Mouse (Mus musculus): ENCODE data around the gene Trim44. TPM values are rescaled to one million over a fixed set of nuclear protein-coding genes. Genes with fewer than 3 reads are reported as not detected.

Trim44 gene
- polyA plus RNA-seq, 1 experiment = 73.3 TPM

- Histone ChIP-seq H3K27ac (replicated peaks; ENCODE audit: low read depth, low read length) (no peak overlapping the region), H3K4me1 (ENCODE audit: control insufficient read depth, insufficient read depth, insufficient read length, low read length) (no peaks in the 10 kb centered on the region), H3K4me3 (ENCODE audit: insufficient read depth, low read depth, low read length) (no peak overlapping the region)
Observed at GRCm38 (mm10) chr2:102427974-102428373, 20.3 kb upstream of the Trim44 start.

GRCm38 (mm10) chr2:102426434-102426833, 18.8 kb upstream of the Trim44 start:
- no peaks in the 10 kb centered on the region for H3K4me1 ChIP-seq (ENCODE audit: control insufficient read depth, insufficient read depth, insufficient read length, low read length)
- no peak overlapping the region for H3K27ac ChIP-seq (replicated peaks; ENCODE audit: low read depth, low read length)
- H3K4me3 ChIP-seq (ENCODE audit: insufficient read depth, low read depth, low read length) = no peak overlapping the region

GRCm38 (mm10) chr2:102416149-102416743, 8.6 kb upstream of the Trim44 start:
- H3K4me1 ChIP-seq (ENCODE audit: control insufficient read depth, insufficient read depth, insufficient read length, low read length) = no peaks in the 10 kb centered on the region
- H3K4me3 ChIP-seq (ENCODE audit: insufficient read depth, low read depth, low read length) = no peak overlapping the region
- H3K27ac ChIP-seq (replicated peaks; ENCODE audit: low read depth, low read length) = no peak overlapping the region

GRCm38 (mm10) chr2:102412738-102413137, 5.1 kb upstream of the Trim44 start:
- Histone ChIP-seq H3K4me1 (ENCODE audit: control insufficient read depth, insufficient read depth, insufficient read length, low read length) (no peaks in the 10 kb centered on the region), H3K4me3 (ENCODE audit: insufficient read depth, low read depth, low read length) (no peak overlapping the region), H3K27ac (replicated peaks; ENCODE audit: low read depth, low read length) (no peak overlapping the region)

GRCm38 (mm10) chr2:102410615-102411014, 3.0 kb upstream of the Trim44 start:
- Histone ChIP-seq H3K4me1 (ENCODE audit: control insufficient read depth, insufficient read depth, insufficient read length, low read length) (no peaks in the 10 kb centered on the region), H3K4me3 (ENCODE audit: insufficient read depth, low read depth, low read length) (no peak overlapping the region), H3K27ac (replicated peaks; ENCODE audit: low read depth, low read length) (no peak overlapping the region)

GRCm38 (mm10) chr2:102409741-102410140, 2.1 kb upstream of the Trim44 start:
- no peaks in the 10 kb centered on the region for H3K4me1 ChIP-seq (ENCODE audit: control insufficient read depth, insufficient read depth, insufficient read length, low read length)
- H3K4me3 ChIP-seq (ENCODE audit: insufficient read depth, low read depth, low read length) = no peak overlapping the region
- no peak overlapping the region for H3K27ac ChIP-seq (replicated peaks; ENCODE audit: low read depth, low read length)

- no peaks in the 10 kb centered on the region for H3K4me1 ChIP-seq (ENCODE audit: control insufficient read depth, insufficient read depth, insufficient read length, low read length)
- no peak overlapping the region for H3K27ac ChIP-seq (replicated peaks; ENCODE audit: low read depth, low read length)
- no peak overlapping the region for H3K4me3 ChIP-seq (ENCODE audit: insufficient read depth, low read depth, low read length)
Observed at GRCm38 (mm10) chr2:102406324-102407304, 1.0 kb downstream of the Trim44 start.

GRCm38 (mm10) chr2:102403982-102404381, 3.6 kb downstream of the Trim44 start:
- Histone ChIP-seq H3K4me1 (ENCODE audit: control insufficient read depth, insufficient read depth, insufficient read length, low read length) (peaks cover 8% of the 10 kb centered on the region), H3K27ac (replicated peaks; ENCODE audit: low read depth, low read length) (no peak overlapping the region), H3K4me3 (ENCODE audit: insufficient read depth, low read depth, low read length) (no peak overlapping the region)

- no peak overlapping the region for H3K4me3 ChIP-seq (ENCODE audit: insufficient read depth, low read depth, low read length)
- H3K4me1 ChIP-seq (ENCODE audit: control insufficient read depth, insufficient read depth, insufficient read length, low read length) = peaks cover 8% of the 10 kb centered on the region
- no peak overlapping the region for H3K27ac ChIP-seq (replicated peaks; ENCODE audit: low read depth, low read length)
Observed at GRCm38 (mm10) chr2:102403306-102403705, 4.3 kb downstream of the Trim44 start.

GRCm38 (mm10) chr2:102401352-102401692, 6.3 kb downstream of the Trim44 start:
- Histone ChIP-seq H3K4me1 (ENCODE audit: control insufficient read depth, insufficient read depth, insufficient read length, low read length) (peaks cover 8% of the 10 kb centered on the region), H3K27ac (replicated peaks; ENCODE audit: low read depth, low read length) (peak overlapping the region; percentile 35), H3K4me3 (ENCODE audit: insufficient read depth, low read depth, low read length) (peak overlapping the region; percentile 67)

GRCm38 (mm10) chr2:102400605-102401351, 6.8 kb downstream of the Trim44 start:
- Histone ChIP-seq H3K4me1 (ENCODE audit: control insufficient read depth, insufficient read depth, insufficient read length, low read length) (peaks cover 8% of the 10 kb centered on the region), H3K27ac (replicated peaks; ENCODE audit: low read depth, low read length) (peak overlapping the region; percentile 35), H3K4me3 (ENCODE audit: insufficient read depth, low read depth, low read length) (peak overlapping the region; percentile 67)

- Histone ChIP-seq H3K4me1 (ENCODE audit: control insufficient read depth, insufficient read depth, insufficient read length, low read length) (peaks cover 8% of the 10 kb centered on the region), H3K4me3 (ENCODE audit: insufficient read depth, low read depth, low read length) (peak overlapping the region; percentile 67), H3K27ac (replicated peaks; ENCODE audit: low read depth, low read length) (peak overlapping the region; percentile 33; the same call in 1 of the 2 replicates)
Observed at GRCm38 (mm10) chr2:102399864-102400604, 7.6 kb downstream of the Trim44 start.

GRCm38 (mm10) chr2:102396493-102396892, 11.1 kb downstream of the Trim44 start:
- Histone ChIP-seq H3K27ac (replicated peaks; ENCODE audit: low read depth, low read length) (no peak overlapping the region), H3K4me1 (ENCODE audit: control insufficient read depth, insufficient read depth, insufficient read length, low read length) (peaks cover 10% of the 10 kb centered on the region), H3K4me3 (ENCODE audit: insufficient read depth, low read depth, low read length) (no peak overlapping the region)

- H3K4me3 ChIP-seq (ENCODE audit: insufficient read depth, low read depth, low read length) = no peak overlapping the region
- H3K4me1 ChIP-seq (ENCODE audit: control insufficient read depth, insufficient read depth, insufficient read length, low read length) = peaks cover 2% of the 10 kb centered on the region
- no peak overlapping the region for H3K27ac ChIP-seq (replicated peaks; ENCODE audit: low read depth, low read length)
Observed at GRCm38 (mm10) chr2:102393457-102393856, 14.2 kb downstream of the Trim44 start.
